Mouse (Mus musculus) monocyte, adult 2 months (primary cell): ENCODE data around the gene Mical2.

Experiments used
- DNase-seq, 2 experiments: peaks; one replicate each; pipeline ENCODE4 v3.0.0; 2022; ENCODE audit warnings: low spot score in 2 of 2, low read depth in 1 of 2

Gene Mical2

DNA sequence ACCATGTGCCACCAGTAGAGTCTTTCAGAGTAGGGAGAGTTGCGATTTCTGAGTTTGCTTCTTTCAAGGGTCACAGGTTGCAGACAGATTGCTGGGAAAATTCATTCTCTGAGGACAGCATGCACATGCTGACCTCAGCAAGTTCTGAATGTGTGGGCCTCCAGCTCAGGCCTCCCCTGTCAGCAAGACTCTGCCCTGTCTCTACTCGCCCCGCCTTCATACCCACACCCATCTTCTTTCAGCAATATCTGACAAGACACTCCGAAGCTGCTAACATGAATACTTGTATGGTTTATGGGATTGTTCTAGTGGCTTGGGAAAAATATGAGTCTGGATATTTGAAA is 84.3 kb downstream of the Mical2 start:
- no peak for DNase-seq

DNA sequence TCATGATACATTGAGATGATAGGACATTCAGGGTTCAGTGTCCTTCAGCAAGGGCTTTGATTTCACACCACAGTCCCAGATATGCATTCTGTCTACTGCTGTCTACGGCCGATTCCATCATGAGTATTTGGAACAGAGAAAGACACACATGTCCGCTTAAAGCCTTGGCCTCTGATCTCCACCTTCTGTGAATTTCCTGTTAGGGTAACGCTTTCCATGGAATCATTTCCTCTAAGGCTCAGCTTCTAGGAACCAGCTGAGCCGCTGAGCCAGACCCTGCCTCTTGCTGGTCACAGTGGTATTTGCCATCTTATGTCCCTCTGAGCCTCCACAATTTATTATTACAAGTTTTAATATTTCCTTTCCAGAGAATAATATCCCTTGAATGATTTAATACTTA is 87.6 kb downstream of the Mical2 start:
- no peak for DNase-seq

DNA sequence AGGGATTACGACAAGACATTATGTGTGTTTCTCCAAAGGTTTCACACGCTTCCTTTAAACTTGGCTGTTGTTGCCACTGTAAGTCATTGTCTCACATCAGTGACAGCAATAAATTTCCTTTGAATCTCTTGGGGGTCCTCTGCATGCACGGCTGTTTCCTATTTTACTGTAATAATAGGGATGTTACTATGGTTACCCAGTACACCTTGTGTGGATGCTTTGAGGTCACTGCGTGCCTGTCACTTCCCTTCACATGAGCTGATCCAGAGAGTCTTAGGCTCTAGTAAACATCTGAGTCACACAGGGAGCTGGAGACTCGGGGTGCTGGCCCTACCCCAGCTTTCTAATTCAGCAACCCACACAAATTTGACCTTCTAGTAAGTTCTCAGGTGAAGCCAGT is 88.0 kb downstream of the Mical2 start:
- no peak for DNase-seq

DNA sequence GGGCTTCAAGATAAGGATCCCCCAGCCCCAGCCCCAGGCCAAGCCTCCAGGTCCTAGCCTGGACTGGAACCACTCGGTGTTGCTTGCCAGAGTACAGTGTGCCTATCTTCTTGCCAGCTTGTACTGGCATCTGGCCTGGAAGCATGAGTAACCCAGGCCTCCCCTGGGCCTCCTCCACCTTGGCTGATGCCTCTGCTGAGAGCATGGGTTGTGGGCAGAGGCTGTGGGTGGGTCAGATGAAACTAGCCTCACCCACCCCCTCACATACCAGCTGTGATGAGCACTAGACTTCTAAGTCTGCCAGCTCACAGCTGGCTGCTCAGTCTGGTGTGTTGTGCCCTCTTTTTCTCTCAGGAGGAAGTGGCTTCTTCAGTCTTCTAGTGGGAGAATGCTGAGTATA is 90.6 kb downstream of the Mical2 start:
- no peak for DNase-seq

DNA sequence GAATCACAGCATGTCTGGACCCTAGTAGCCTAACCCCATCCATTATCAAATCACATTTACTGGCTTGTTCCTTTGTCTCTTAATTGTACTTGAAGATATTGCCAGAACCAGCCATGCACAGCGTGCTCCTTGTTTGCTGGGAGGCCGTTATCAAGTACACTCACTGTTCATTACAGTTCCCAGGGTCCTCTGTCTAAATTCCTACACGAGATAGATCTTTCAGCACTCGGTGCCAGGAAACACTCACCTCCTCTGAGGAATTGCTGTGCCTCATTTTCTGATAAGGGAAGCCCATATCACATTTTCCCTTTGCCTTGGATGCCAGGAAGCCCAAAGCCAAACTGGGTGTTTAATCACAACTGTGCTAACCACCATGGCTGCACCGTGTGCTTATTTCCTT is 91.8 kb downstream of the Mical2 start:
- no peak for DNase-seq

DNA sequence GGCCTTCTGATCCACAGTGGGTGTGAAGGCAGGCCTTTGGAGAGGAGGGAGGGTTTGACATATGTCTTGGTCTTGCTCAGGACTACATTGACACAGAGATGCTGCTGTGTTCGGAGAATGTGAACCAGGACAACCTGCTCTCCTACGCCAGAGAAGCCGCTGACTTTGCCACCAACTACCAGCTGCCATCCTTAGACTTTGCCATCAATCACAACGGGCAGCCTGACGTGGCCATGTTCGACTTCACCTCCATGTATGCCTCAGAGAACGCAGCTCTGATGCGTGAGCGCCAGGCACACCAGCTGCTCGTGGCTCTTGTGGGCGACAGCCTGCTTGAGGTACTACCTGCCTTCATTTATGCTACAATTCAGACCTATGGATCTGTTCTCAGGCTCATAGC is 92.7 kb downstream of the Mical2 start:
- no peak for DNase-seq

DNA sequence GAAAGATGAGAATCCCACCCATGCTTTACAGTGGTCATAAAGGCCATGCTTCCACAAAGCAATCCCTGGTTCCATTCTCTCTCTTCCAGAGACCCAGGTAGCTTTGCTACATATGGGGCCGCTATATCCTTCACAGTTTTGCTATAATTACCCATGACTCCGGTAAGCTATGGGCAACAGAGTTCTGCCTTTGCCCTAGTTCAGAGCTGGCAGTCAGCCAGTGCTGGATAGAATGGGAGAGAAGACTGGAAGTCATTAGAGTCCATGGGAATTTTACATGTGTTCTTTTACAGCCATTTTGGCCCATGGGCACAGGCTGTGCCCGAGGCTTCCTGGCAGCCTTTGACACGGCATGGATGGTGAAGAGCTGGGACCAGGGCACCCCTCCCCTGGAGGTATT is 93.8 kb downstream of the Mical2 start:
- DNase-seq, result no peak

DNA sequence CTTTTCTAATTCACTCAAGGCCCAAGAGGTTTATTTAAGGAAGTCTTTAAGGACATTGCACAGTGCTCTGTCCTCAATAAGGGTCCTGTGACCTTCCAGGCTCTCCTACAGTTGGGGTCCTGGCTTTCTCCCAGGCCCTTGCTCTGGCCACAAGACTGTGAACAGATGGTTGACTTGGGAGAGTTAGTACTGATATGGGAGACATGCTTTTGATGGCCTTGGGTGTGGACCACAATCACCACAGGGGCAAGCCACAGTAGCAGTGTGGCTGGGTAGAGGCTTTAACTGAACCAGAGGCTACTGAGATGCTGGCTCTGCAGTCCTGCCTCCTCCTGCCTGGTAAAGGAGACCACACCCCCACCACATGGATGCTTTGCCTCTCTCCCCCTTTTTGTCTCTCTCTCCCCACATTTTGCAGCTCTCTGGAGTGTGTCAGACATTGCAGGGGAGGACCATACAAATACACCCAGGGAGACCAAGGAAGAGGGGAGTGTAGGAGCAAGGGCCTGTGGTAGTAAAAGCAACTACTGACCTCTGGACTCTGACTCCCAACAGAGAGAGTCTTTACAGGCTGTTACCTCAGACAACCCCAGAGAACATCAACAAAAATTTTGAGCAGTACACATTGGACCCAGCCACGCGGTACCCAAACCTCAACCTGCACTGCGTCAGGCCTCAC is 94.5 kb downstream of the Mical2 start:
- no peak for DNase-seq

DNA sequence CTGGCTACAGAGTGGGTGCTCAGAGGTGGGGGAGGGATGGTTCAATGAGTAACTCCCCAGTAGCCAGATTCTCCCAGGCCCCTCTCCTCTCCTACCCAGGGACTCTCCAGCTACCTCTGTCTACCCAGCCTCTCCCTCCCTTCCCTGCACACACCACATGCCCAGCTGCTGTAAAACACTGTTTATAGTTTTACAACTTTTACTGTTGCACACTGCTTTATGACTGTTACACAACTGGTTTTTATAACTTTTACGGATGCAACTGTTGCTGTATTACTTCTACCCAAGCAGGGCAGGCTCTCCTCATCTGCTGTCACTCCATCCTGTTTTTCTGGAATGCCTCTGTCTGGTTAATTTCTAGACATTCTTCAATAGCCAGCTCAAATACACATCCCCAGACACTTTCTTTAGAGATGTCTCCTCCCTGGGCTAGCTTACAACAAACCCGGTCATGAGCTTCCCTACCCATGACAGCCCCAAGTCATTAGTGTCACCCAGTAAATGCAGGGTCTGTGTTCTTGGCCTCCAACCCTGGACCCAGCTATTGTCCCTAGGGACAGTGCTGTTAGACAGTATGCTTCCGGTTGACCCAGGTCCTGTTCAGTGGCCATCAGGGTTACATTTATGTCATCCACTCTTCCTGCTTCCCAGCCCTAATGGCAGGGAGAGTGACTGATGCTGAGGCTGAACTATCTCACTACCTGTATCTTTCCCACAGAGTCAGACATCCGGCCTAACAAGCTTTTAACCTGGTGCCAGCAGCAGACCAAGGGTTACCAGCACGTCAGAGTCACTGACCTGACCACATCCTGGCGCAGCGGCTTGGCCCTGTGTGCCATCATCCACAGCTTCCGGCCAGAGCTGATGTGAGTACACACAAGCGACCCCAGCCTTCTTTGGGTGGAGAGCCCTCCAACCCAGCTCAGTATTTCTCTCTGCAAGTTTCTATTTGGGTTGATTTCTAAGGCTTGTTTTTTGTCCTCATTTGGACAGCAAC is 96.4 kb downstream of the Mical2 start:
- no peak for DNase-seq

DNA sequence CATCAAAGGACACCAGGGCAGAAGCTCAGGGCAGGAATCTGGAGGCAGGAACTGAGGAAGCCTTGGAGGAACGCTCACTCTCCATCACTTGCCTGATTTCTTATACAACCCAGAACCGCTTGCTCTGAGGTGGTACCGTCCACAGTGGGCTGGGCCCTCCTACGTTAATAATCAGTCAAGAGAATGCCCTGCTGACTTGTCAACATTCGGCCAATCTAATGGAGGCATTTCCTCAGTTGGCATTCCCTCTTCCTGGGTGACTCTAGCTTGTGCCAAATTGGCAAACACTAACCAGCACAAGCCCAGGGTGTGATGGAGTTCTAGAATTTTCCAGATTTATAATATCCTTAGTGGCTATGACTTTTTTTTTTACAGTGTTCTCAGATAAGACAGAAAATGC is 98.9 kb downstream of the Mical2 start:
- no peak for DNase-seq

DNA sequence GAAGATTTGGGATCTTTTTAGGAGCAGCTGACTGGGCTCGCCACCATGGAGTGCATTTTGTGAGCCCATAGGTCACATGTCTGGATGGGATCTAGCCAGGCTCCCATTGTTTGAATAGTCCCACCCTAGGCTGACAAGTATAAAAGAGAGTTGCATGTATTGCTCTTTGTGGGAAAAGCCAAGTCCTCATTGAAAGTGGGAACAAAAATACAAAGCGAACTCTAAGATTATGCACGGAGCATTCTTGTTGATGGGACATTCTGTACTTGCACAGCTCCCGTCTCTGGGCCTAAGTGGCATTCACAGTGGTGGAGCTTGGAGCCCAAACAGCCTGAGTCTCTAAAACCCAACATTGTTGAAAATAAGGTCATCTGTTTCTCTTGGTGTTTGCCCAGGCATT is 101.2 kb downstream of the Mical2 start:
- DNase-seq, result no peak

DNA sequence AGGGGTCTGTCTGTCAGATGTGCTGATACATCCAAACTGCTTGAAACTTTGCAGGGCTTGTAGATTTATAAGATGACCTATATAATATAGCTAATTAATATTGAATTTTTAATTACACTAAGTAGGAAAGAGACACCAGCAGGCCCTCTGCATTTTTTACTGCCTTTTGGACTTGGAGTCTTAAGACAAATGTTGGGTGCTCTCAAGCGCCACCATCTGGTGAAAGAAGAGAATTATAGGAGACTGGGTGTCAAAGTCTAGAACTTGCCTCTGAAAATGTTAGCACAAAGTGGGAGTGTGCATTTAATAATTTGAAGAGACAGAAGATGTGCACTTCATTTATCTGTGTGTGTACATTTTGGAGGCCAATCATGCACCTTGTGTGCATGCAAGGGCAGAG is 103.3 kb downstream of the Mical2 start:
- DNase-seq, result no peak

DNA sequence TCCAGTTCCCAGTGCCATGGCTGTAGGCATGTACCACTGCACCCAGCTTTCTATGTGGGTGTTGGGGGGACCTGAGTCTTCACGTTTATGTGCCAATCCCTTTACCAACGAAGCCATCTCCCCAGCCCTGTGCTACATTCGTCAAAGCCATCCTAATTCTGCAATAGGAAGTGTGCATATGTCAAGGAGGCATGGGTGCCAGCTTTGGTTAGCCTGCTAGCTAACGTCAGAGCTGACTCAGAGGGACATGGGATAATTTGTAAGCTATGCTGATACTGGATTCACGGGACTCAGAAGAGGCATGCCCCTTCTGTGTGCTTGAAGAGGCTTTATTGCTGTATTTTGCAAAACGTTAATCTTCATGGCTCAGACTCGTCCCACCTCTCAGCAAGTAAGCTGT is 103.8 kb downstream of the Mical2 start:
- no peak for DNase-seq

DNA sequence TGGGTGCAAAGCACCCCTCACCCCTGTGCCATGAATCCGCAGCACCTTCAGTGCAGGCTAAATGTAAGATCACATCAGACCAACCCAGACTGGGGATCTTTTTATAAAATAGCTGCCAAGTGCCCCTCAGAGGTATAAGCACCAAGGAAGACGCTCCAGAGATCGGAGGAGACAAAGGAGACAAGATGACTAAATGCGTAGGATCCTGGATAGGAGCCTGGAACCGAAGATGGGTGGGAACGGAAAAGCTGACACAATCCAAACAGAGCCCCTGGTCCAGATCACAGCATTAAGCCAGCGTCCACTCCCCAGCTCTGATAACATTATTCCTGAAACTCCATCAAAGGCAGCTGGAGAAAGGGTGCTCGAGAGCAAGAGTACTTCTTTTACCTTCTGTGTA is 105.3 kb downstream of the Mical2 start:
- DNase-seq, result no peak

DNA sequence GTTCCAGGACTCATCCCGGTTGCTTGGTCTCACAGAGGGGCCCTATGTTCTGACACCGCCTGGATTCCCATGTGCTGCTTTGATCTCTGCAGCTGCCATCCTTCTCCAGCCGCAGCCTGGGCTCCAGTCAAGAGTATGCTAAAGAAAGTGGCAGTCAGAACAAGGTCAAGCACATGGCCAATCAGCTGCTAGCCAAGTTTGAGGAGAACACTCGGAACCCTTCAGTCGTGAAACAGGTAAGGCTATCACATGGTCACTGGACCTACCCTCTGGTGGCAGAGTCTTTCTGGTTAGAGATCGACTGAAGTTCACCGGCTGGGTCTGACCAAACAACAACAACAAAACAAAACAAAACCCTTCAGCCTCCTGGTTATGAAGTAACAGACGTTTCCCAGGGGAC is 106.1 kb downstream of the Mical2 start:
- no peak for DNase-seq

DNA sequence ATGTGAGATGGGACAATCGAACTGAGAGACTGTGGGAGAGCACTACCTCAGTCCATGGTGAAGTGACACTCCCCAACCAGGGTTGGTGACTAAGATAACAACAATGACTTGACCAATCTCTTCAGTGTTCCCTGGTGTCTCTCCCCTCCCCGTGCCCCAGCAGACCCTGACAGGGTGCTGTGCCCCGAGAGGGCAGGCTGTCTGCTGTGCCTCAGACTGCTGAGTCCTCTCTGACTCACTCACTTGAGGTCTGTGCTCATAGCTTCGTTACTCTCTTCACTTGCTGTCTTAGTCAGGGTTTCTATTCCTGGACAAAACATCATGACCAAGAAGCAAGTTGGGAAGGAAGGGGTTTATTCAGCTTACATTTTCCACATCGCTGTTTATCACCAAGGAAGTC is 106.8 kb downstream of the Mical2 start:
- DNase-seq, result no peak

DNA sequence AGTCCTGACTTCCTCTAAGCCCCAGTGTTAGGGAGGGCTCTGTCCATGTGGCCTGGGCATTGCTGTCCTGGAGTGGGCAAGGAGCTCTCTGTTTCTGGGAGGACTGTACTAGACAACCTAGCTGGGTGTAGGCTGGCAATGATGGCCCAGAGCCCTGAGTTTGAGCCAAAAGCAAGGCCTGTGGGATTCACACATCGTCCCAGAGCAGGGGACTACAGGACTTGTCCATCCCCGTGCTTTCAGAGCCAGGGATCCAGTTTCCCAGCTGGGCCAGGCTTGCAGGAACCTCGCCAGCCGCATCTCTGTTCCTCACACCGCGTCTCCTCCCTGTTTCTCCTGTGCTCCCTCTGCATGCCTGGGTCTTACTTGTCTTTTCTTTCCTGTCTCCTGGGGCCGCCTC is 107.7 kb downstream of the Mical2 start:
- no peak for DNase-seq

DNA sequence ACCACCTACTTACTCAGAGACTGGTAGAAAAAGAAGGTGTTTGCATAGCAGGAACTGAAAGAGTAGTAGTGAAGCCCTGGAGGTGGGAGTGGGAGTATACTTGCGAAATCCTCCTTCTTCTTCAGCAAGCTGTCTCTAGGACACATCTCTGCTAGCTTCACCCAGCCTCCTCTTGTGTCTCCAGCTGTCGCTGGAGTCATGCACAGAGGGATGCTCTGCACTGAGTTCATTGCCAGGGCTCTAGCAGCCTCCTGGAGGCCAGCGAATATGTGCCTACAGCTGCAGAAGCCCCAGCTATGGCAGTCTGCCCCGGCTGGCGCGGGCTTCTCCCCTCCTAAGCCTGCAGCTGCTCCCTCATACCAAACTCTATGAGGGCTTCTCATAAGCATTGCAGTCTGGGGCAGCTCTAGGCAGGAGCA is 110.6 kb downstream of the Mical2 start:
- DNase-seq, result no peak

DNA sequence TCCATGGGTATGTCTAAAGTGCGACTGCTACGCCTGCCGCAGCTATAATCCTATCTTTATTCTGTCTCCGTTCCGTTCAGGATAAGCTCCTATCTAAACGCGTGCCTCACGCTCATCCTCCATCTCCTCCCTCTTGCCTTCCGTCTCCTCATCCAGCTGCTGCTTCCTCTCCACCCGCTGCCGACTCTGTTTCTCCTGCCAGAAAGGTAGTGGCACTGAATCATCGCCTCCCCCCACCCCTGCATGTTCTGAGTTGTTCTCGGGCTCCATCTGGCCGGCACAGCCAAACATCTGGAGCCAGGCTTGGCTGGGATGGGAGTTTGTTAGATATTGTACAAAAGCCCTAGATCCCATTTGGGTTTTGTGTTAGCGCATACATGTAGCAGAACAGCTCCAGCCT is 111.1 kb downstream of the Mical2 start:
- DNase-seq, result no peak

DNA sequence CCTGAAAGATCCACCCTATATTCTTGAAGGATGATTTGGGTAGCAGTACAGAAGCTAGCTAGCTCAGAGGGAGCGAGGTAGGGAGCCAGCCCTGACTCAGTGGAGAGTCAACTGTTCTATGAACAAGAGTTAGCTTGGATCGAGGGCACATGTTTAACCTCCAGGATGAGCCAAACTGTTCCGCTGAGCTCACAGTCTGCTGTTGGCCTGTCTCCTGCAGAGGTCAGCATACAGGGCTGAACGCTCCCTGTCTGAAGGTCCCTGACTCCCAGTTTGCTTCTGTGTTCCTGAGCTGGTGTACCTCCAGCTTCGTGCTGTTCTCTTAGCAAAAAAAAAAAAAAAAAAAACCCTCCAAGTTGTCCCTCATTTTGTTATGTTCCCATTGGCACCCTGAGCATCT is 112.1 kb downstream of the Mical2 start:
- no peak for DNase-seq

DNA sequence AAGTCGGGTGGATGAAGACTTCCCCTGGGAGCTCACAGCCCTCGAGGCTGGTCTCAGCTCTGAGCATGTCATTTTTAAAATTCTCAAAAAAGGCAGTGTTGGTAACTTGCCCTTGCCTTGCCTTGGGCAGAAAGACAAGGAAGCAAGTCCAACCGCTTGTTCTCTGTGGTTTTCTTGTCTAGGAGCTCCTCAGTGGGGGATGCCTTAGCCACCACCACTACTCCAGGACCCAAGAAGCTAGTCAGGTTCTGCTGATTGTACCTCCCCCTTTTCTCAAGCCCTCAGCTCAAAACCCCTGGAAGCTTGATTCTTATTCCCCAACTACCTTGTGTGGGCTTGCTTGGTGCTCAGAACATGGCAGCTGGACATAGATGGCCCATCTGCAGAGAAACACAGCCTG is 115.4 kb downstream of the Mical2 start:
- no peak for DNase-seq

DNA sequence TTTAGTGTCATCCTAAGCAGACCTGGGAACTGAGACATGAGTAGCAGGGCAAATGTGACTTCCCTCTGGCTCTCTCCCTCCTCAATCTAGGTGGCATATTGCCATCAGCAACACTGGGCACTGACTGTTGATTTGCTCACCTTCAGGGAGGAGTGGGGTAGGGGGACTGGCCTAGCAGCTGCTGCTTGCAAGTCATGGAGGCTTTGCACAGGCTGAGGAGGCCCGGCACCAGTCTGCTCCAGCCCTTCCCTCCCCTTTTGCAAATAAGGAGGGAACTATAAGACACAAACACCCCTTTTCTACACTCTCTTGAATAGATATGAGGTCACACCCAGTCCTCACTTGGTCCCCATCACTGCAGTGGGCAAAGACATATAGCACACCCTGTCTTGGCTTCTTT is 120.0 kb downstream of the Mical2 start:
- no peak for DNase-seq

DNA sequence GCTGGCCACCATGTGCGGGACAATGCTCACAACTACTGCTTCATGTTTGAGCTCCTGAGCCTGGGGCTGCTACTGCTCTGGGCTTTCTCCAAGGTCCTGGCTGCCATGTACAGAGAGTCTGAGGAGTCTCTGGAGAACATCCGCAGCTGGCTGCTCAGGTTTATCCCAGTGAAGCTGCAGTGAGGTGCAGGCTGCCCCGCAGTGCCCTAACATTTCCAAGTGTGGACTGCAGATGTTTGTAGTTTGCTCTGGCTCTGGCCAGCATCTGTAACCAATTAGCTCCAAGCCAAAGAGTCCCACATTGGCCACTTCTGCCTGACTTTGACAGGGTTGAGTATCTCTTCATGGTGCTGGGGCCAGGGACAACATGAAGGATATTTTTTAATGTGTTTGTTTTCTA is 125.9 kb downstream of the Mical2 start:
- no peak for DNase-seq
